Mouse (Mus musculus): ENCODE results near the gene Agpat2.
A peak's percentile ranks its signal among the peaks of the same experiment; 100 is the strongest.

The Agpat2 gene

DNA sequence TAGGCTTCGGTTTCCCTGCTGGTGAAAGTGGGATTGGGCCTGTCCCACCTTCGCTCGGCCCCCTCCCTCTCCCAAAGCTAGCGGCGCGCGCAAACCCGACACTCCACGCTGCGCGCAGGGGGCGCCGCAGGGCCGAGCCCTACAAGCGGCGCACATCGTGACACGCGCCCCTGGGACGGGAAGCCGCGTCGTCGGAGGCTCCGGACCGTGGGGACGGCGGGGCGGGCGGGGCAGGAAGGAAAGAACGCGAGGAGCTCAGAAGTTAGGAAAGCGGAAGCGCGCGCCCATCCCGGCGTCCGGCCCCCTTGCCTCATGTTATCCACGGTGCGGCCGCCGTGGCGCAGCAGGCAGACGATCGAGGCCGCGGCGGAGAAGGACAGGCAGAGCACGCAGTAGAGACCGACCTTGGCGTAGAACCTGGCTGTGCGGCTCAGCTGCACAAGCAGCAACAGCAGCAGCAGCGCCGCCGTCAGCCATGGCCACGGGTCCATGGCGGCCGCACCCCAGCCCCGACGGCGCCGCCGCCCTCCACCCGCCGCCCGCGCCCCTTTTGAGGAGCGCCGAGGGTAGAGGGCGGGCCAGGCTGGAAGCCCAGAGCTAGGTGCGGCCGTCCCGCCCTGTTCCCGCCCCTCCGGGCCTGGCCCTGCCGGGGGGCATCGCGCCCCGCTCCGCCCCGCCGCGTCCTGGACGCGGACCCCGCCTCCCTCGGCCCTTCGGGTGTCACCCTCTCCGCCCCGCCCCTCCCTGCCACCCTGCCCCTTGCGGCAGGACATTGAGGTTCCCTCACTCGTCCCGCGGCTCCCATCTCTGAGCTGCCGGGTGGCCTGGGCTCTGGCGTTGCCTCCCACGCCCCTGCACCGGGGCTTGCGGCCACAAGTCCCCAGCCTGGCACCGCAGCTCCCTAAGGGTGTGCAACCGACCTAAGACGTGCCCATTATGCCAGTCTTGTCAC is at the start of gene Agpat2:
TSS of gene Agpat2 (minus strand) at position 698 of the 952 bp plus-strand sequence.
- DNase-seq (ENCODE audit: low spot score): no peak

DNA sequence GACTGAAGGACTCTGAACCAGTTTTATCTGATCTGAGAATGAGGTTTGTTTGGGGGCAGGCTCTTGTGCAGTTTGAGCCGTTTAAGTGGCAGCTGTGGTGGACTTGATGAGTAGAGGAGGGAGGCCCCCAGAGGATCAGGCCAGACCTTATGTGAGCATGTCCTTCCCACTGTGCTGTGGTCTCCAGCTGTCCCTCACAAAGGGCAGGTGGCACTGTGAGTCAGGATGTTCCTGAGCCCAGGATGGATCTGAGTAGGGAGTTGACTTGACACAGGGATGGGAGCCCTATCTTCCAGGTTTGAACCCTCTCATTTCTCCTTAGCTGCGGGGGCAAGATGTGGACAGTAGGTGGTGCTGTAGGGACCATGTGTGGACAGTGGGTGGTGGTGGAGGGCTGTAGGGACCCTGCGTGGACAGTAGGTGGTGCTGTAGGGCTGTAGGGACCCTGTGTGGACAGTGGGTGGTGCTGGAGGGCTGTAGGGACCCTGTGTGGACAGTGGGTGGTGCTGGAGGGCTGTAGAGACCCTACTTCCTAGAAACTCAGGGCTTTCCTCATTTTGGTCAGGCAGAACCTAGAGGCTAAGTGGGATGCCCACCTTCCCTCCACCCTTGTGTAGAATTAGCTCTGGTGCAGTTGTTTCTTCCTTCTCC is 42.6 kb upstream of the Agpat2 start:
- no peak for DNase-seq (ENCODE audit: low spot score)

DNA sequence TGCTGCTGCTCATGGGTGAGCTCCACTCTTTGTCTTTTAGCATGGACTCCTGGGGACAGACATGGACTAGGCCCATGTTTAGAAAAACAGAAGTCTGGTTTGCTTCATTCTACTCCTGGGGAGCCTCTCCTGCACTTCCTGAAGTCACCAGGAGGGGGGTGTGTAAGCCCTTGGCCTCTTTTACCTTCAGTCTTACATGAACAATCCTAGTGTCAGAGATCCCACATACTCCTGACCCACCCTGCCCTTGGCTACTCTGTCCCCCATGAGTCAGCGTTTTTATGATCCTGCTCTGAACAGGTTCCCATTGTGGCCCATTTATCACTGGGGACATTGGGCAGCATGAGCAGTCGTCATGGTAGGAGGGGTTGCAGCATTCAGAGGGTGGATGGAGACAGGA is 39.7 kb upstream of the Agpat2 start:
- no peak for DNase-seq (ENCODE audit: low spot score)

DNA sequence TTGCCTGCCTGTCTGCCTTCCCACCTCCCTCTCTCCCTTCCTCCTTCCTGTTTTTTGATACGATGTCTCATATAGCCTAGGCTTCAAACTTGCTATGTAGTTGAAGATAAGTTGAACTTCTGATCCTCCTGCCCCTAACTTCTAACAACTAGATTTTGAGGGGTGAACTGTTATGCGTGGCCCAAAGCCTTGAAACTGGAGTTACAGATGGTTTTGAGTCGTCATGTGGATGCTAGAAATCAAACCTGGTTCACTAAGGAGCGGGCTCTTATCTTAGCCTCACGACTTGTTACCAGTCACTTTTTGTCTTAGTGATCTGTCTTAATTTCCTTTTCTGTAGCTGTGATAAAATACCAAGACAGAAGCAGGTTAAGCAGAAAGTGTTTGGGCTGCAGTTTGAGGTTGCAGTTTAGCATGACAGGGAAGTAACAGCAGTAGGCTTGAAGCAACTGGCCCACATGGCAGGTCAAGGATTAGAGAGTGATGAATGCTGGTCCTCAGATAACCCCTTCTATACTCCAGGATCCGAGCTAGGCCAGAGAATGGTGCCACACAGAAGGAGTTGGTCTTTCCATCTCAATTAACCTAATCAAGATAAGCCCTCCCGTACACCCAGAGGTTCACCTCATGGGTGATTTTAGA is 36.9 kb upstream of the Agpat2 start:
- DNase-seq (ENCODE audit: low spot score): no peak

DNA sequence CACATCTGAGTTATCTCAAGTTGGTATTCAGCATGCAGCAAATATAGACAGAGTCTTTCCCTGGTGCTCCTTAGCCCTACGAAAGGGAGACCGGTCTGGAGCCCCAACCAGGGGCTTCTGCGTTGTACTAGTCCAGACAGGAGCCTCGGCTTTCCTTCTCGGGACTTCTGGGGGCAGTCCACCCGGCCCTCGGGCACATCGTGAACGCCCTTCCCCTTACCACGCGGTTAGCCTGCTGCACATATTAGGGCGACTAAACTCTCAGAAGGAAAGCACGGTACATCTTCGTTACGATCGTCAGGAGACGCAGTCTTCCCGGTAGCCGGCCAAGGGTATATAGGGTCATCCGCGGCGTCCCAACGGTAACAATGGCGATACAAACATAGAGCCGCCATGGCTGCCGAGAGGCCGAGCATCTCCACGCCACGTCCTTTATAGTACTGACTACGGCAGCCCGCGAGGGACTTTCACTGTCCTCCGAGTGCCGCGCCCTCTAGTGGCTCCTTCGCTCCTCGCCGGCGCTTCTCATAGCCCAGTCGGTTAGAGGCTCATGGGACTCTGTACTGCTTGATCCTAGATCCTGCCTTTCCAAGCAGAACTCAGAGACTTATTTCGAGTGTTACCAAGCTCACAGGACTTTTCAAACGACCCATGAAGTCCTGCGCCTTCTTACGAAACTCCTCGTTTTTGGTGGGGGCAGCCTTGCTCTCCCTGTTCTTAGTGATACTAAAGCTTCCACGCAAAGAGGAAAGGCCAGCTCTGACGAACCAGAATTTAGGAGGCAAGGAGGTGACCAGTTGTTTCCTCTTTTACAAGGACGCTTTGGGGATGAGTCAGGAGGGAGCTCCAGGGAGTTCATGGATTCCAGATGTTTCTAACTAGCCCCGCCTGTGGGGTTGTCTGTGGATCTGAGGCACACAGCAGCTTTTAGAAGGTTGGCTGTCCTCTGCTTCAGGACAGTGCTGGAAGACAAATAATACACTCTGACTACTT is 35.9 kb upstream of the Agpat2 start:
- peak; percentile 92 for DNase-seq (ENCODE audit: low spot score)

DNA sequence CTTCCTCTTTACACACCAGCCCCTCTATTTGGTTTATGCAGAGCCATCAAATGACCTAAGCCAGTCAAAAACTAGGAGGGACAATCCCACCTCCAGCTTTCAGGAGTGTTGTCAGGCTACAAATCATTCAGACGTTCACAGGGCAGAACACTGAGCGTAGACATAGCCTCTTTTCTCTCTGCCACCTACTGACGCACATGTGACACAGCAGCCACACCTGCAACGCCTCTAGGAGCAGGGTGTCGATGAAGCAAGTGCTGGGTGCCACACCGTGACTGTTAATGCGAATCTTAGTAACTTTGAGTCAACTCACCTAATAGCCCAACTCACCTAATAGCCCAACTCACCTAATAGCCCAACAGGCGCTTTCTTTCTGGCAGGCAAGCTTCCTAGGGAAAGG is 34.9 kb upstream of the Agpat2 start:
- no peak for DNase-seq (ENCODE audit: low spot score)

DNA sequence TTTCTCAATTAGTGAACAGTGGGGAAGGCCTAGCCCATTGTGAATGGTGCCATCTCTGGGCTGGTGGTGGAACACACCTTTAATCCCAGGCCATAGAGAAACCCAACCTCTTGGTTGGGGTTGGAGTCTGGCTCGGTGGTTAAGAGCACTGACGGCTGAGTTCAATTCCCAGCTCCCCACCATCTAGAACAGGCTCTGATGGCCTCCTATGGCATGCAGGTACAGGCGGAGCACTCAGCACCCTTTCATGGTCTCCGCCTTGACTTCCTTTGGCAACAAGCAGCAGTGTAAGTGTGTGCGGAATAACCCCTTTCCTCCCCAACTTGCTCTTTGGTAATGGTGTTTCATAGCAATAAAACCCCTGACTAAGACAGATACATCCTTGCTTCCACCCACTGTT is 34.4 kb upstream of the Agpat2 start:
- DNase-seq (ENCODE audit: low spot score): no peak

DNA sequence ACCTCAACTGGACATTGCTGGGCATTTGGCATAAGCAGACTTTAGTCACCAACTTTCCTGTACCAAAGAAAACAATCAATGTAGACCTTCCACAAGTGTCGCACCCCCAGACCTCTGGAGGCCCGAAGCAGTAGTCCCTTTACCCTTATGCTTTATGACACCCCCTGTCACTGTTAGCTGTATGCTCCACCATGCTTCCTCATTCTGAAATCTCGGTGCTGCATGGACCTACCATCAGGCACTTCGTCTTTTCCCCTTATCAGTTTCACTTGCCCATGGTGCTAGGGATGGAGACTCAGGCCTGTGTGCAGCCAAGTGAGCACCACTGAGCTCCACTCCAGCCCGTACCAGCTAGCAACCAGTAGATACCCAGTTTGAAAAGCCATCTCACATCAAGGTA is 33.8 kb upstream of the Agpat2 start:
- DNase-seq (ENCODE audit: low spot score): no peak

DNA sequence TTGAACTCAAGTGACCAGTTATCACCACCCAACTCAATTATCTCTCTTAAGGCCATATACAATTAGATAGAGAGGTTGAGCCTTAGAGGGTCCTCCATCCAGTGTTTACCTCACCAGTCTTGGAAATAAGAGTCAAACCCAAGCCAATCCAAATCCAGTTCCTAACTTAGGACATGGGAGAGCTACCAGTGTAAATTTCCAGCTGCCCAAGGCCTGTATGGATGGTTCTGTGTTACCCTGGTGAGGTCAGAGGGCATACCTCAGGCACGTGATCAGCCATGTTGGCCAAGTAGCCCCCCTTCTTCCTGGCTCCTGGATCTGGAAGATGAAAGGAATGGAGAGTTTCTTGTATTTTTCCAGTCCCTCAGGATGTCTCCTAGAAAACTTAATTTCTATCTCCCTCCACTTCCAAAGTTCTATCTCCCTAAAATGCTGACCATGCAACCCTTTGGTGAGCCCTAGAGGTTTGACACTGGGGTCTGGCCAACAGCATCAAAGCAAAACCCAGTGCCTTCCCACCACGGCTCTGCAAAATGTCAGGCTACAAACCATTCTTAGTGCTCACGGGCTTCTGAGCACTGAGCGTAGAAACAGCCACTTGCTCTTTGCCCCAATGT is 33.2 kb upstream of the Agpat2 start:
- DNase-seq (ENCODE audit: low spot score): no peak

DNA sequence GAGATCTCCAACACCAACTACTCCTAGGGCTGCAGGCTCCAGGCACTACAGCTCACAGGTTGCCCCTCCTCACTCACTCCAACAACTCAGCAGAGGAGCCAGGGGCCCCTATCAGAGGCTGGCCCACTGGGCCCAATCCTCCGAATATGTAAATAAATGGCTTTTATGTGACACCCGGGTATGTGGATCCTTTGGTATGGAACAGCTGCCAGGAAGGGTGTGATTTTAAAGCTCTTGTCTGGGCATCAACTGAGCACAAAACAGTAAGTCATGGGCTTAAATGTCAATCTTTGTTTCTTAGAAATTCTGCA is 32.1 kb upstream of the Agpat2 start:
- DNase-seq (ENCODE audit: low spot score): no peak

DNA sequence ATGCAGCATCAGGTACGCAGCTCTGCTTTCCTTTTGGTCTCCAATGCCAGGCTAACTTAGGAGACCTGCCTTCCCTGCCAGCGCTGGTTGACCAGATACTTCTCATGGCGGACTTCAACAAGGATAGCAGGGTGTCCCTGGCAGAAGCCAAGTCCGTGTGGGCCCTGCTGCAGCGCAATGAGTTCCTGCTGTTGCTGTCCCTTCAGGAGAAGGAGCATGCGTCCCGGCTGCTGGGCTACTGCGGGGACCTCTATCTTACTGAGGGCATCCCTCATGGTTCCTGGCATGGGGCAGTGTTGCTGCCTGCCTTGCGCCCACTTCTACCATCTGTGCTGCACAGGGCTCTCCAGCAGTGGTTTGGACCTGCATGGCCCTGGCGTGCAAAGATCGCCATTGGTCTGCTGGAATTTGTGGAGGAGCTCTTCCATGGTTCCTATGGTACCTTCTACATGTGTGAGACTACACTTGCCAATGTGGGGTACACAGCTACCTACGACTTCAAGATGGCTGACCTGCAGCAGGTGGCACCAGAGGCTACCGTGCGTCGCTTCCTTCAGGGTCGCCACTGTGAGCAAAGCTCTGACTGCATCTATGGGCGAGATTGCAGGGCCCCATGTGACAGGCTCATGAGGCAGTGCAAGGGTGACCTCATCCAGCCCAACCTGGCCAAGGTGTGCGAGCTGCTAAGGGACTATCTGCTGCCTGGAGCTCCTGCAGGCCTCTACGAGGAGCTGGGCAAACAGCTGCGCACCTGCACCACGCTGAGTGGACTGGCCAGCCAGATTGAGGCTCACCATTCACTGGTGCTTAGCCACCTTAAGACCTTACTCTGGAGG is 31.5 kb upstream of the Agpat2 start:
- no peak for DNase-seq (ENCODE audit: low spot score)

DNA sequence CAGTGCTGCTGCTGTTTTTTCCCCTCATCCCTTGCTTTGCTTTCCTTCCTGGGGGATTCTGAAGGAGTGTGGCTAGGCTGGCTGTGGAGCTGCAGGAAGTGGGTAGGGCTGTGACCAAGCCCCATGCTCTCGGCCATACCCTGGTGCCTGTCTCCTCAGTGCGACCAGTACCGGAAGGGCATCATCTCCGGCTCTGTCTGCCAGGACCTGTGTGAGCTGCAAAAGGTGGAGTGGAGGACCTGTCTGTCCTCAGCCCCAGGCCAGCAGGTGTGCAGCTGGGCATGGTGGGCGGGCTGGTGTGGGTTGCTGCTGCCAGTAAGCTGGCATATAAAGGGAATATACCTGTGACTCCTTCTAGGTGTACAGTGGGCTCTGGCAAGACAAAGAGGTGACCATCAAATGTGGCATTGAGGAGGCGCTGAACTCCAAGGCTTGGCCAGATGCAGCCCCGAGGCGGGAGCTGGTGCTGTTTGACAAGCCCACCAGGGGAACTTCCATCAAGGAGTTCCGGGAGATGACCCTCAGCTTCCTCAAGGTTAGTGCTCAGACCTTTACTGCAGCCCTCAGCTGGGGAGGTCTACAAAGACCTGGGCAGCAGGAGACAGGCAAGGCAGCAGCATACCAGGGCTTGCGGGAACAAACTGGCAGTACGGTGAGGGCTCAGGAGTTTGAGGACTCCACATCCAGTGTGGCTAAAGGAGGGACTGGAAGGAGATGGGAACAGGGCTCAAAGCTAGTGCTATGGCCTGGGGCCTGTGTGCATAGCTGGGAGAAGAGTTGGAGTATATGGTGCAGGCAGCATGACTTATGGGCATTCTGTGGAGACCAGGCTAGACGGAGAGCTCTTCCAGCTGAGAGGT is 30.6 kb upstream of the Agpat2 start:
- DNase-seq (ENCODE audit: low spot score): no peak

DNA sequence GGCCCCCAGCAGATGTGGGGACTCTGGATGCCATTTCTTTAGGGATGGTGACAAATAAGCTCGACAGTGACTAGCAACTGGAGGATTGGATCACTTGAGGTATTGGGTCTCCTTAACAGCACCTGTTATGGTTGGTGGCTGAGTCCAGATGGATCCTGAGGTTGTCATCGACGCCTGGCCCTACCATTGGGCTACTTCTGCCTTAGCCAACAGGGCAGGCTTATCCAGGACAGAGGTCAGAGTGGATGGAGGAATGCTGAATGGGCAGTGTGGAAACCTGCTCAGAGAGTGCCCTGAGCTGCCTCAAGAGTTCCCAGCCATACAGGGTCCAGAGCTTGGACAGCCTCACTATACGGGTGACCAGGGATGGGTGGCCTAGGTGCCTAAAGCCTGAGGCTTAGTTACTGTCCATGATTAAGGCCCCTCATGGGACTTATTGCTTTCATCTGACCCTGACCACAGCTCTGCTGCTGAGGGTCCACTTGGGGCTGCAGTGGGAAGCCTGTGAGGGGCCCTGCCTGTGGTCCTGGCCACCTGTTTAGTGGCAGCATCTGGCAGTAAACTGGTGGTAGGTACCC is 29.8 kb upstream of the Agpat2 start:
- no peak for DNase-seq (ENCODE audit: low spot score)

DNA sequence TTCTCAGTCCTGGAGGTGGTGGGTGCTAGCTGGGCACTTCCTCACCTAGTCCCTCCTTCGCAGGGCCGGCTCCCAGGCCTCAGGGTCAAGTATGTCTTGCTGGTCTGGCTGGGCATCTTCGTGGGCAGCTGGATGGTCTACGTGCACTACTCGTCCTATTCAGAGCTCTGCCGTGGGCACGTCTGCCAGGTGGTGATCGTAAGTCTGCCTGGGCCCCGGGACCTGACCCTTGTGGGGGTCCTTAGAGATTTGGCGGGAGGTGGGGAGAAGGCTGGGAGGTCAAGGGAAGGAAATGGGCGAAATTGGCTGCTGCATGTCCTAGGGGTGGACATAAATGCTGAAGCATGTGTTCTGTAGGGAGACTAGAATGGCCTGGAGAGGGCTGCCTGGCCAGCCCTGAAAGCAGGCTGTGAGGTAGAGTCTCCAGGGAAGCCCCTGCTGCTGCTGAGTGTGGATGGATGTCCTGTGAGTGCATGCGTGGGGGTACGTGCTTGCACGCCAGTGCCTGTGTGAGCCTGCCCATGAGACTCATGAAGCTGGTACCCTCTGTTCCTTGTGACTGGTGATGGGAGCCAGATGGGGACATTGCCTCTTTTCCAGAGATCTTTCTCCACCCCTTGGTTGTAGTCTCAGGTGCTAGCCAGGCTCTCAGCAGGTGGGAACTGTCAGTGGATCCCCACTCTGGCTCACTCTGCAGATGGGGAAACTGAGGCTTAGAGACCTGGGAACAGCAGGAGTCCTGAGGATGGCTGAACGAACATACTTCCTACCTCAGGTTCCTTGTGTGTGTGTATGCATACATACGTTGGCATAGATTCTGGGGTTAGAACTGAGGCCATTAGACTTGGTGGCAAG is 28.6 kb upstream of the Agpat2 start:
- DNase-seq (ENCODE audit: low spot score): no peak

DNA sequence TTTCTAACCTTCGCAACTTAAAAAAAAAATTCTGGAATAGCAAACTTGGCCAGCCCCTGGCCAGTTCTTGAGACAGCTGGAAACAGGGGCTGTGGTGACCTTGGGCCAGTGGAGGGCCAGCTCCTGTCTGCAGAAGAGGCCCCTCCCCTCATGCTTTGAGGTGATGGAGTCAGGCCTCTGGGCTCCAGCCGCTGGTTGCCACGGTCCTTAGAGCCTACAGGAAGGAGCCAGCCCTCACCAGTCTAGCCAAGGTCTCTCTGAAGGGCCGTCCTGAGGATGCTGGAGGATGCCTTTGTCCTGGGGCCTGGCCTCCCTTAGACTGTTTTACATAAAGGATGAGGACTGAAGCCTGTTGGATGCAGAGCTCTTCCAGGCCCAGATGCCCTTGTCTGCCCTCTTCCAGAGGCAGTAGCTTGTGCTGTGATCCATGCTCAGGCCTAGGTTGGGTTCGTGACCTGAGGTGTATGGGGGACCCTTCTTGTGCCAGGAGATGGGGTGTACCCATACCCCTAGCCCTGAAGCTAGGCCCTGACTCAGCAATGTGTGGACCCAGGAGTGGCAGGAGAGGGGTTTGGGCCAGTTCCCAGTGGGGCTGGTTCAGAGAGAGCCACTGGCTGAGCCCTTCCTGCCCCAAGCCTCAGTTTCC is 24.7 kb upstream of the Agpat2 start:
- DNase-seq (ENCODE audit: low spot score): no peak

DNA sequence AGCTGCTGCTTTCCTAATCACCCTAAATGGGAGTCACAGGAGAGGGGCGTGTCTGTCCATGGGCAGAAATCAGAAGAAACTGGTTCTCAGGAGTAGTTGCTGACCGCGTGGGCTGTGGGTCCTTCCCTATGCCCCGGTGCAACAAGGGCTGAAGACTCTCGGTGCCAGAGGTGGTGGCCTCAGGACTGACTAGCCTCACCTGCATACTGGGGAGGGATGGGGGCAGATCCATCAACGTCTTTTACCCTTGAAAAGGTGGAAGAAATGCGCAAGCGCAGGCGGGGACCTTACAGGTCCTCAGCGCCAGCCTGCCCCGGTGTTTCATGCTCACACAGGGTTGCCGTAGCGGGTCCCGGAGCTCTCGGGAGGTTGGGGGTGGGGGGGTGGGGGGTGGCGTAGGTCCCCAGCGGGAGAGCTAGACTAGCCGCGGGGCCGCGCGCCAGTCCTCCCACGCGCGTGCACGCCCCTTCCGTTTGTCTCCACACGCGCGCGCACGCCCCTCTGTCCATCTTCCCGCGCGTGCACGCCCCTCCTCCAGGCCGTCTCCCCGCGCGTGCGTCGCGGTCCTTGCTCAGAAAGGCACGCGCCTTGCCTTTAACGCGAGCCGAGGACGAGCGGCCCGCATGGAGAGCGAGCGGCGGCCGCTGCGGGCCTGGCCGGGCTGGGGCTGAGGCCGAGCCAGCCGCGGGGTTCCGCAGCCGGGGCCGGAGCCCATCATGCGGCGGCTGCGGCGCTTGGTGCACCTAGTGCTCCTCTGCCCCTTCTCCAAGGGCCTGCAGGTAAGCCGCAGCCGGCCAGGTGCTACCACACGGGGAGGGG is 23.9 kb upstream of the Agpat2 start, which contains the start of gene Fam69b:
TSS of gene Fam69b (plus strand) at position 537 of the 819 bp plus-strand sequence.
- peak; percentile 84 for DNase-seq (ENCODE audit: low spot score)

DNA sequence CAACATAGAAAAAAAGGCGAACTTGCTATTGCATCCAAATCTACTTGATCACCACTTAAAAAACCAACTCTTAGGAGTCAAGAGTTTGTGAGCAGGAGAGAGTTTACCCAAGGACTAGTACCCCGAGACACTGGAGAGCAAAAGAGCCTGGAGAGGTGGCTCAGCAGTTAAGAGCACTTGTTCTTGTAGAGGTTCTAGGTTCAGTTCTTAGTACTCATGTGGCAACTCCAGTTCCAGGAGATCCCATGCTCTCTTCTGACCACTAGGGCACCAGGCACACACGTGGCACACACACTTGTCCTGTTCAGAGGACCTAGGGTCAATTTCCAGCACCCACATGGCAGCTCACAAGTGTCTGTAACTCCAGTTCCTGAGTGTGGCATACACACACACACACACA is 21.9 kb upstream of the Agpat2 start:
- no peak for DNase-seq (ENCODE audit: low spot score)
